Mouse (Mus musculus): ENCODE results near the gene Pear1.

DNA sequence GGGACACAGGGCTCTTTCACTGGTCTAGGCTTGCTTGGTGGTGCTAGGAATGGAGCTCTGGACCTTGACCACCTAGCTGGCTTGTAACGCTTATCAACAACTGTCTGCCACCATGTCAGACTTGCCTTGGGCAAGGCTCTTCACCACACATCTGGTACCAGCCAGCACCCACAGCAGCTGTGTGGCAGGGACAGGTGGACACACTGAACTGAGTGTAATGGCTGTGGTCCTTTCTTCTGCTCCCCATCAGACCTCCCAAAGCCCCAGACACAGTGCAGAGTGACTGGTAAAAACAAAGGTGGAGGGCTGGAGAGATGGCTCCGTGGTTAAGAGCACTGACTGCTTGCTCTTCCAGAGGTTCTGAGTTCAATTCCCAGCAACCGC is 57.8 kb downstream of the Pear1 start:
- TF ChIP-seq HCFC1 (IDR thresholded peaks at IDR 0.05; ENCODE audit: borderline replicate concordance, insufficient read depth, low read length) (no peak), MAFK (IDR thresholded peaks at IDR 0.05; ENCODE audit: insufficient read depth, low read depth, low read length) (no peak), ZNF384 (IDR thresholded peaks at IDR 0.05; ENCODE audit: low read depth, low read length) (no peak), CHD2 (IDR thresholded peaks at IDR 0.05; ENCODE audit: low read depth, low read length) (no peak), ZC3H11A (IDR thresholded peaks at IDR 0.05; ENCODE audit: borderline replicate concordance, low read depth, low read length) (no peak)
